Mouse (Mus musculus): Measurements from ENCODE around the gene Rasgrp3.
A peak's percentile ranks its signal among the peaks of the same experiment; 100 is the strongest.
"Not testable (repeated sequence)": the region's sequence is repeated elsewhere in the genome, so short reads cannot be mapped to it uniquely, and the experiment has no call there.

Rasgrp3 gene

GRCm38 (mm10) chr17:75463223-75463622 is 27.5 kb downstream of the Rasgrp3 start:
- DNase-seq = not testable (repeated sequence)

- no peak for DNase-seq
These were observed 27.9 kb downstream of the Rasgrp3 start for GRCm38 (mm10) chr17:75463645-75464044.

GRCm38 (mm10) chr17:75464331-75464982 is 28.8 kb downstream of the Rasgrp3 start:
- no peak for DNase-seq

GRCm38 (mm10) chr17:75464983-75465634 is 29.4 kb downstream of the Rasgrp3 start:
- DNase-seq = peak; percentile 16 to 22

GRCm38 (mm10) chr17:75465635-75465997 is 29.9 kb downstream of the Rasgrp3 start:
- no peak for DNase-seq

GRCm38 (mm10) chr17:75466948-75467347 is 31.3 kb downstream of the Rasgrp3 start:
- DNase-seq = no peak

- DNase-seq = no peak
These were observed 31.8 kb downstream of the Rasgrp3 start for GRCm38 (mm10) chr17:75467526-75467925.

- no peak for DNase-seq
These were observed 32.9 kb downstream of the Rasgrp3 start for GRCm38 (mm10) chr17:75468479-75469114.

- no peak for DNase-seq
These were observed 34.6 kb downstream of the Rasgrp3 start for GRCm38 (mm10) chr17:75470325-75470724.

- no peak for DNase-seq
These were observed 35.4 kb downstream of the Rasgrp3 start for GRCm38 (mm10) chr17:75470885-75471610.

GRCm38 (mm10) chr17:75471644-75472253 is 36.1 kb downstream of the Rasgrp3 start:
- DNase-seq = no peak

GRCm38 (mm10) chr17:75472379-75472778 is 36.7 kb downstream of the Rasgrp3 start:
- DNase-seq = no peak

GRCm38 (mm10) chr17:75475985-75476384 is 40.3 kb downstream of the Rasgrp3 start:
- DNase-seq = no peak

- no peak for DNase-seq
These were observed 41.2 kb downstream of the Rasgrp3 start for GRCm38 (mm10) chr17:75476736-75477416.

GRCm38 (mm10) chr17:75477655-75478054 is 42.0 kb downstream of the Rasgrp3 start:
- DNase-seq = no peak

- no peak for DNase-seq
These were observed 43.1 kb downstream of the Rasgrp3 start for GRCm38 (mm10) chr17:75478836-75479235.

- DNase-seq = no peak
These were observed 44.0 kb downstream of the Rasgrp3 start for GRCm38 (mm10) chr17:75479663-75480062.

- DNase-seq = no peak
These were observed 44.7 kb downstream of the Rasgrp3 start for GRCm38 (mm10) chr17:75480379-75480778.

GRCm38 (mm10) chr17:75486205-75486604 is 50.5 kb downstream of the Rasgrp3 start:
- DNase-seq = peak in 1 of 2 experiments; percentile 4

GRCm38 (mm10) chr17:75495213-75495612 is 59.5 kb downstream of the Rasgrp3 start:
- no peak for DNase-seq

- DNase-seq = no peak
These were observed 62.5 kb downstream of the Rasgrp3 start for GRCm38 (mm10) chr17:75498241-75498651.

GRCm38 (mm10) chr17:75503031-75503430 is 67.3 kb downstream of the Rasgrp3 start:
- DNase-seq = no peak
